Mouse (Mus musculus) kidney, postnatal 4 days (tissue): ENCODE measurements around the gene Olfr1386.
"Not testable (repeated sequence)": the region's sequence is repeated elsewhere in the genome, so short reads cannot be mapped to it uniquely, and the experiment has no call there.

Source experiments
- DNase-seq, 2 experiments: peaks; one replicate each; pipeline ENCODE4 v3.0.0; 2021; ENCODE audit warnings: mixed read lengths in 2 of 2

Olfr1386 gene

DNA sequence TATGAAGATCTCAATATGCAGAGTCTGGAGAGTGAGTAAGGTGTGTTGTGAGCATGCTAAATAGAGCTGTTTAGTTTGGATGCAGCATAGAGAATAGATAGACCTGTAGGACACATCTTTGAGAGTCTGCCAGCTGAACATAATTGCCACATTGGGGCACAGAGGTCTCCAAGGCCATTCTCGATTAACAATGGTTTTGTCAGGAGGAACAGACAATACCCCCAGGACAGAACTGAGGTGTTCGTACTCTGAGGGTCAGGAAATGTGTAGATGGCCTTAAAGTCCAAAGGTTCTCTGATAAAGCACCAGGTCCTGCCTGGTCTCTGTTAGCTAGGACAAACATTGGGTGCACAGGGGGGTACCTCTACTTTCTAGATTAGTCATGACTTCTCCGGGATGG, at the start of gene Olfr1386:
Olfr1386 (plus strand) TSS at position 301 of the 400 bp plus-strand sequence.
- DNase-seq = not testable (repeated sequence)

- DNase-seq = no peak
Measured at GRCm38 (mm10) chr11:49422767-49423166, 42.1 kb upstream of the Olfr1386 start, which contains the start of gene Olfr1389. Gene Olfr1389, plus strand, starts transcription at chr11:49423067.

GRCm38 (mm10) chr11:49425257-49425927, 39.5 kb upstream of the Olfr1386 start:
- DNase-seq = no peak

- DNase-seq = no peak
Measured at GRCm38 (mm10) chr11:49429641-49430040, 35.2 kb upstream of the Olfr1386 start.

GRCm38 (mm10) chr11:49436411-49436810, 28.4 kb upstream of the Olfr1386 start, which contains the start of gene Olfr1388:
Gene Olfr1388, plus strand, starts transcription at chr11:49436624.
- no peak for DNase-seq

DNA sequence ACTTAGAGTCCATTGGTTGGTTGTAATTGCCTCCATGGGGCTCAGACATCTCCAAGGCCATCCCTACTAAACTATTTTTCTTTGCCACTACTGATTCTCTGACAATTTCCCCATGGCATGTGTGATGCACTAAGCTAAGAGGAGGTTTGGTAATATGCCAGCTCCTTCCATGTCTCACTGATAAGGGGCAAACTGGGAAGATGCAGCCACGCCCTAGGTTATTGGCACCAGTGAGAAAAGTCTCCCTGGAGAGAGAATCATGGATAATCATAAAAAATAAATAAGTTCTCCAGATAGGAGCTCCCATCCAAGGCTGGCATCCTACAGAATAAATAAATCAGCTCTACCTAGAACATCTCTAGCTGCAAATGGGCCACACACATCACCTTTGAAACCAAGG, 9.8 kb upstream of the Olfr1386 start, which contains the start of gene Olfr1387:
Olfr1387 (plus strand) TSS at position 301 of the 400 bp plus-strand sequence.
- DNase-seq = no peak

DNA sequence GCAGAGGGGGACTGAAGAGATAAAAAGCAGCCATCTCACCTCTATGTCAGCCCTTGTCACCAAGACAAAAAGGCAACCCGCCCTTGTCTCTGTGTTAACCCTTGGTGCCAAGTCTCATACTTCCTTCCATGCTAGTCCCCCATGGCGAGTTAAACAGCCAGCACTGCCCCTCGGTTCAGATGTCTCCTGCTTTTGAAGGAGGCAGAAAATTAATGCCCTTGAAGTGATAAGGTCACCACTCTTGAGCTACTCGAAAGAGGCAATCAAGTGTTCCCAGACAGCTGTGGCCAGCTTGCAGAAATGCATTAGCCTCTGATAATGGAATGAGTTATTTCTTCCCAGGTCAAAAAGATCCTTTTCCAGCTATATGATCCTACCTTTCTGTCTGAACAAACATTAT, 21.1 kb downstream of the Olfr1386 start:
- no peak for DNase-seq

- not testable (repeated sequence) for DNase-seq
Measured at GRCm38 (mm10) chr11:49488770-49489169, 23.9 kb downstream of the Olfr1386 start, which contains the start of gene Olfr1385. Gene Olfr1385, plus strand, starts transcription at chr11:49489070.

- DNase-seq = no peak
Measured at GRCm38 (mm10) chr11:49518086-49518485, 53.2 kb downstream of the Olfr1386 start.

DNA sequence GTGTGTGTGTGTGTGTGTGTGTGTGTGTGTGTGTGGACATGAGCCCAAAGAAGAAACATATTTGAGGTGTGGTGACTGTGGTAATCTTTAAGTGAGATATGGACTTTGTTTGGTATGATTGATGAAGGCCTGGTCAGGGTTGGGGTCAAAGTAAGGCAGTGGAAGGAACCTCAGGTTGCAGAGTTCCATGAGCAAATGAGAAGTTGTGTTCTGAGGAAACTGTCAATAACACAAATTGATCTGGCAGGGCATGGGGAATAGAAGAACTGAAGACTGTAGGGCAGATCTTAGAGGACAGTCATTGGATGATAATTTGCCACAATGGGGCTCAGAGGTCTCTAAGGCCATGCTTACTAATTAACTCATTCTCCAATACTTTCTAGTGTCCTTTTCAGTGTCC, 54.5 kb downstream of the Olfr1386 start, which contains the start of gene Olfr1383:
Olfr1383 (plus strand) TSS at position 301 of the 400 bp plus-strand sequence.
- no peak for DNase-seq
